Mouse (Mus musculus): Measurements from ENCODE around the gene Por. TPM values are rescaled to one million over a fixed set of nuclear protein-coding genes. Genes with fewer than 3 reads are reported as not detected.

Por gene
- polyA plus RNA-seq, 1 experiment, result 361 TPM

- TF ChIP-seq POLR2A (IDR thresholded peaks at IDR 0.05; ENCODE audit: low read depth, low read length), result no peak
- no peak for TF ChIP-seq CTCF (conservative IDR thresholded peaks at IDR 0.05; ENCODE audit: insufficient read depth, insufficient read length, low read depth, low read length)
- no peak overlapping the region for H3K27ac ChIP-seq (ENCODE audit: insufficient read depth, low read depth, low read length)
- no peaks in the 10 kb centered on the region for H3K27me3 ChIP-seq (replicated peaks; ENCODE audit: control insufficient read depth, insufficient read depth, low read length)
- H3K4me1 ChIP-seq (ENCODE audit: control insufficient read depth, insufficient read depth, low read length), result no peaks in the 10 kb centered on the region
- DNase-seq, result no peak
- 80% methylated on average over 1 of the region's 1 CpGs for WGBS
- H3K36me3 ChIP-seq (ENCODE audit: control insufficient read depth, insufficient read depth, low read length), result no peaks in the 10 kb centered on the region
- H3K4me3 ChIP-seq (ENCODE audit: insufficient read depth, low read depth, low read length), result no peak overlapping the region
Measured at GRCm38 (mm10) chr5:135751041-135751440, 81.2 kb downstream of the Por start.

GRCm38 (mm10) chr5:135751595-135751994 is 81.8 kb downstream of the Por start:
- Histone ChIP-seq H3K27me3 (replicated peaks; ENCODE audit: control insufficient read depth, insufficient read depth, low read length) (no peaks in the 10 kb centered on the region), H3K27ac (ENCODE audit: insufficient read depth, low read depth, low read length) (no peak overlapping the region), H3K4me1 (ENCODE audit: control insufficient read depth, insufficient read depth, low read length) (no peaks in the 10 kb centered on the region), H3K4me3 (ENCODE audit: insufficient read depth, low read depth, low read length) (no peak overlapping the region), H3K36me3 (ENCODE audit: control insufficient read depth, insufficient read depth, low read length) (no peaks in the 10 kb centered on the region)
- 89% methylated on average over 2 of the region's 2 CpGs for whole genome bisulfite sequencing
- no peak for DNase-seq
- TF ChIP-seq CTCF (conservative IDR thresholded peaks at IDR 0.05; ENCODE audit: insufficient read depth, insufficient read length, low read depth, low read length) (no peak), POLR2A (IDR thresholded peaks at IDR 0.05; ENCODE audit: low read depth, low read length) (no peak)

DNA sequence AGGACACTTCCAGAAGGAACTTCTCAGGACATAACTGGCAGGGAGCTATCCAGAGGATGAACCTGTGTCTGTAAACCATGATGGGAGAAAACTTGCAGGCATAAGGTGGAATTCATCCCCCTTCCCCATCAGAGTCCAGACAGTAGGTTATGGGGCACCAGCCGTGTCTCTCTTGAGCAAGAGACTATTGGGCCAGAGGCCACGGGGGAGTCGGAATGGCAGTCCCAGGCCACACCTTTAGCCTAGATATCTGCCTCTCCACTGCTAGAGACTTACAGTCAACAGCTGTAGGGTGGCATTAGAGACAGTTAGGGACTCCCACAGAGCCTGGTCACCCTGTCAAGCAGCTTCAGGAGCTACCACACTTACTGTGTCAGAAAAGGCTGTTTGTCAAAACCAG is 92.0 kb downstream of the Por start:
- no peak for DNase-seq
- Histone ChIP-seq H3K27ac (ENCODE audit: insufficient read depth, low read depth, low read length) (no peak overlapping the region), H3K27me3 (replicated peaks; ENCODE audit: control insufficient read depth, insufficient read depth, low read length) (no peaks in the 10 kb centered on the region), H3K36me3 (ENCODE audit: control insufficient read depth, insufficient read depth, low read length) (no peaks in the 10 kb centered on the region), H3K4me3 (ENCODE audit: insufficient read depth, low read depth, low read length) (no peak overlapping the region), H3K4me1 (ENCODE audit: control insufficient read depth, insufficient read depth, low read length) (no peaks in the 10 kb centered on the region)
- WGBS, result 63% methylated on average over 3 of the region's 3 CpGs
- TF ChIP-seq POLR2A (IDR thresholded peaks at IDR 0.05; ENCODE audit: low read depth, low read length) (no peak), CTCF (conservative IDR thresholded peaks at IDR 0.05; ENCODE audit: insufficient read depth, insufficient read length, low read depth, low read length) (no peak)

DNA sequence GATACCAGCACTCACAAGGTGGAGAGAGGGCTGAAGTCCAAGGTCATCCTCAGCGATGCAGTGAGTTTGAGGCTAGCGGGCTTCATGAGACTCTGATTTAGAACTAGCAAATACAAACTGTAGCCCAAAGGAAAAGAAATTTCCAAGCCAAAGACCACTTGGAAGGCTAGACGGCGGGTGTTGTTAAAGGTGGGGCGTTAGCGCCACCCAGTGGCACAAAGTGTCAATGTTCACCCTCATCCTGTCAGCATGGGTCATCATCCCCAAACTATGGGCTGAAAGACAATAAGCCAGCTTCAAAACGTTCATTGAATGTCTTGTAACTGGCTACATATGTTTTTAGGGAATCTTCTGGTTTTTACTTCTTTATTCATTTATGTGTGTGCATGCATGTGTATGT is 93.7 kb downstream of the Por start:
- TF ChIP-seq POLR2A (IDR thresholded peaks at IDR 0.05; ENCODE audit: low read depth, low read length) (no peak), CTCF (conservative IDR thresholded peaks at IDR 0.05; ENCODE audit: insufficient read depth, insufficient read length, low read depth, low read length) (peak; percentile 94)
- Histone ChIP-seq H3K4me3 (ENCODE audit: insufficient read depth, low read depth, low read length) (no peak overlapping the region), H3K36me3 (ENCODE audit: control insufficient read depth, insufficient read depth, low read length) (no peaks in the 10 kb centered on the region), H3K4me1 (ENCODE audit: control insufficient read depth, insufficient read depth, low read length) (no peaks in the 10 kb centered on the region), H3K27me3 (replicated peaks; ENCODE audit: control insufficient read depth, insufficient read depth, low read length) (no peaks in the 10 kb centered on the region), H3K27ac (ENCODE audit: insufficient read depth, low read depth, low read length) (no peak overlapping the region)
- whole genome bisulfite sequencing, result 2% methylated on average over 7 of the region's 7 CpGs
- DNase-seq, result peak; percentile 70

GRCm38 (mm10) chr5:135764971-135765370 is 95.1 kb downstream of the Por start:
- Histone ChIP-seq H3K36me3 (ENCODE audit: control insufficient read depth, insufficient read depth, low read length) (no peaks in the 10 kb centered on the region), H3K27me3 (replicated peaks; ENCODE audit: control insufficient read depth, insufficient read depth, low read length) (no peaks in the 10 kb centered on the region), H3K27ac (ENCODE audit: insufficient read depth, low read depth, low read length) (no peak overlapping the region), H3K4me1 (ENCODE audit: control insufficient read depth, insufficient read depth, low read length) (no peaks in the 10 kb centered on the region), H3K4me3 (ENCODE audit: insufficient read depth, low read depth, low read length) (no peak overlapping the region)
- 74% methylated on average over 3 of the region's 3 CpGs for WGBS
- DNase-seq, result no peak
- TF ChIP-seq POLR2A (IDR thresholded peaks at IDR 0.05; ENCODE audit: low read depth, low read length), result no peak
- no peak for TF ChIP-seq CTCF (conservative IDR thresholded peaks at IDR 0.05; ENCODE audit: insufficient read depth, insufficient read length, low read depth, low read length)

DNA sequence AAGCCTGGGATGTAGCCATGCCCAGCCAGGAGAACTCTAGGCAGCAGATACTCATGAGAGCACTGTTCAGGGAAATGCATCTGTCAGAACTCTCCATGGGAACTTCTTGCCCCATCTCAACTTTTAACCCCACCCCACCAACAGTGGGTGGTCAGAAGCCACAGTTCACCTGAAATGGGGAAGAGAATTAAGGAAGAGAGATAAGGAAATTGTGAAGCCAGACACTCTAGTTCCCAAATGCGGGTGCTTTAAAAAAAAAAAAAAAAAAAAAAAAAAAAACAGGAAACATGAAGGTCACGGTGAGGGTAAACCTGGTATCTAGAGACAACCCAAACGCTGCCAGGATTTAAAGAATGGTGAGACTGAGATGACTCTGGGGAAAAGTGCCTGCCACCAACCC is 102.7 kb downstream of the Por start:
- 58% methylated on average over 3 of the region's 3 CpGs for WGBS
- H3K36me3 ChIP-seq (ENCODE audit: control insufficient read depth, insufficient read depth, low read length), result no peaks in the 10 kb centered on the region
- no peak for TF ChIP-seq POLR2A (IDR thresholded peaks at IDR 0.05; ENCODE audit: low read depth, low read length)
- no peak for TF ChIP-seq CTCF (conservative IDR thresholded peaks at IDR 0.05; ENCODE audit: insufficient read depth, insufficient read length, low read depth, low read length)
- H3K4me3 ChIP-seq (ENCODE audit: insufficient read depth, low read depth, low read length), result no peak overlapping the region
- peaks cover 13% of the 10 kb centered on the region for H3K4me1 ChIP-seq (ENCODE audit: control insufficient read depth, insufficient read depth, low read length)
- no peaks in the 10 kb centered on the region for H3K27me3 ChIP-seq (replicated peaks; ENCODE audit: control insufficient read depth, insufficient read depth, low read length)
- H3K27ac ChIP-seq (ENCODE audit: insufficient read depth, low read depth, low read length), result no peak overlapping the region
- DNase-seq, result no peak

DNA sequence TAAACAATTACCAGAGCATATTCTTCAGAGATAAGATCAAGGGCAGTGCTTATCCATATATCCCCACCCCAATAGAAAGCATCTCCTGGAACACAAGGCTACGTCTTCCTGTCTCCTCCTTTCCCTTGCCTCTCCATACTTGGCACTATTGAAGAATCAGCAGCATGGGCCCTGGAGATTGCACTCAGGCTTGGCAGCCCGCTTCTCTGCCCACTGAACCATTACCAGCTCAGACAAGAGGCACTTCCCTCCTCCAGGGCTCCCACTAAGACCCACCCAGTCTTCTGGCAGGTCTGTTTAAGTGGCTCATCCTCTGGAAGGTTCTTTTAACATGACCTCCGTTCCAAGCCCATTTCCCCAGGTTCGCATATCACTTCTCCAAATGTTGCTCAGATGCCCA is 106.7 kb downstream of the Por start:
- Histone ChIP-seq H3K27ac (ENCODE audit: insufficient read depth, low read depth, low read length) (no peak overlapping the region), H3K36me3 (ENCODE audit: control insufficient read depth, insufficient read depth, low read length) (no peaks in the 10 kb centered on the region)
- TF ChIP-seq CTCF (conservative IDR thresholded peaks at IDR 0.05; ENCODE audit: insufficient read depth, insufficient read length, low read depth, low read length) (no peak), POLR2A (IDR thresholded peaks at IDR 0.05; ENCODE audit: low read depth, low read length) (no peak)

More for the DNA sequence above, 106.7 kb downstream of the Por start:
- peaks cover 21% of the 10 kb centered on the region for H3K4me1 ChIP-seq (ENCODE audit: control insufficient read depth, insufficient read depth, low read length)
- DNase-seq, result peak; percentile 74
- H3K4me3 ChIP-seq (ENCODE audit: insufficient read depth, low read depth, low read length), result no peak overlapping the region
- H3K27me3 ChIP-seq (replicated peaks; ENCODE audit: control insufficient read depth, insufficient read depth, low read length), result no peaks in the 10 kb centered on the region
- WGBS, result 51% methylated on average over 4 of the region's 4 CpGs

All from kidney, adult 2 months (tissue).